9 mouse cellular contexts compared by ENCODE assay signal in the genomic region with DNA sequence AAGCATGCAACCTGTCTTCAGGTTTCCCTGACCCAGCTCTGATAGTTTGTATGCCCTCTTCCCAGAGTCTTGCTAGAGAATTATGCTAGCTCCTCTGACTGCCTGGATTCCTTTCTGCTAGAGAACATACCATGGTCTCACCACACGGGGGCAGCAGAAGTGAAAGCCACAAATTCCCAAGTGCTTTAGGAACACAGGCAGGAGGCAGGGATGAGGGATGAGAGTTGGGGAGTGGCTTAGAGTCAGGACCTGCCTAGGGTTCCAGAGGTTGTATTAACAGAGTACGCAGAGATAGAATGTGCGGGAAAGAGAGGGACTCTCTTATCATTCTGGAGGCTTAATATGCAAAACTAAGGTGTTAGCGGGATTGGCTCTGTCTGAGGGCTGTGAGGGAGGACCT.
DNase-seq lines count a peak whose midpoint lies in the region; ATAC-seq and TF ChIP-seq lines count a peak whose summit lies in the region.
"Had no signal": no experiment of that assay in that cellular context is flagged by ENCODE, and none has a peak within 500 bp of the region (broad histone marks: within the 10 kb centered on the region; RNA-seq: fewer than 3 reads in every experiment).

No protein-coding gene starts in this region.

- no peak for TF ChIP-seq POLR2A in limb, embryonic 14.5 days (IDR thresholded peaks at IDR 0.05; ENCODE audit: borderline replicate concordance, extremely low read depth, insufficient read depth, insufficient read length)

- H3K27me3 ChIP-seq in limb, embryonic 14.5 days (ENCODE audit: control insufficient read depth, insufficient read depth, low read length): no peaks in the 10 kb centered on the region
- no peaks in the 10 kb centered on the region for H3K27me3 ChIP-seq in neural tube, embryonic 14.5 days (ENCODE audit: control insufficient read depth, insufficient read depth, low read length)
- H3K27me3 ChIP-seq: embryonic facial prominence, embryonic 15.5 days had no signal

- H3K9me3 ChIP-seq in limb, embryonic 14.5 days (ENCODE audit: control insufficient read depth, low read length): no peaks in the 10 kb centered on the region
- no peaks in the 10 kb centered on the region for H3K9me3 ChIP-seq in neural tube, embryonic 14.5 days (ENCODE audit: control insufficient read depth, low read length)
- H3K9me3 ChIP-seq: embryonic facial prominence, embryonic 15.5 days had no signal

- no peaks in the 10 kb centered on the region for H3K36me3 ChIP-seq in limb, embryonic 14.5 days (ENCODE audit: control insufficient read depth, insufficient read depth, low read length)
- H3K36me3 ChIP-seq in neural tube, embryonic 14.5 days (ENCODE audit: control insufficient read depth, insufficient read depth, low read length): no peaks in the 10 kb centered on the region
- H3K36me3 ChIP-seq: embryonic facial prominence, embryonic 15.5 days had no signal

- no peak overlapping the region for H3K4me3 ChIP-seq in limb, embryonic 14.5 days (replicated peaks; ENCODE audit: low read length)
- no peak overlapping the region for H3K4me3 ChIP-seq in neural tube, embryonic 14.5 days (ENCODE audit: low read depth, low read length)
- H3K4me3 ChIP-seq: embryonic facial prominence, embryonic 15.5 days had no signal

- DNase-seq in urinary bladder, adult 18-20 months (ENCODE audit: low spot score in 2 of 2): peak; percentile 9 to 18
- DNase-seq in urinary bladder, adult 2 months (ENCODE audit: low spot score): no peak
- peak; percentile 71 to 75 for DNase-seq in cerebellum, postnatal 14 days
- DNase-seq in frontal cortex, postnatal 25 days (ENCODE audit: low spot score in 2 of 2): peak; percentile 32 to 45
- peak; percentile 56 for DNase-seq in kidney, adult 9 months
- DNase-seq in limb, embryonic 14.5 days (ENCODE audit: low spot score): peak; percentile 52

- no peaks in the 10 kb centered on the region for H3K4me1 ChIP-seq in limb, embryonic 14.5 days (ENCODE audit: control insufficient read depth, insufficient read depth, low read length)
- no peaks in the 10 kb centered on the region for H3K4me1 ChIP-seq in neural tube, embryonic 14.5 days (ENCODE audit: control insufficient read depth, insufficient read depth, low read length)
- H3K4me1 ChIP-seq: embryonic facial prominence, embryonic 15.5 days had no signal

- no peak overlapping the region for H3K4me2 ChIP-seq in limb, embryonic 14.5 days (replicated peaks; ENCODE audit: low read depth, low read length, severe bottlenecking)
- H3K4me2 ChIP-seq in neural tube, embryonic 14.5 days (ENCODE audit: low read depth, low read length): no peak overlapping the region
- H3K4me2 ChIP-seq: embryonic facial prominence, embryonic 15.5 days had no signal

- no peak for ATAC-seq in limb, embryonic 14.5 days (ENCODE audit: low FRiP score, low read depth)
- ATAC-seq in neural tube, embryonic 14.5 days (ENCODE audit: low read depth): peak; percentile 56; the same call in 1 of the 2 replicates
- ATAC-seq in monocyte, adult 5-6 weeks (replicated peaks; ENCODE audit: insufficient number of reproducible peaks, low FRiP score, low TSS enrichment, poor library complexity, severe bottlenecking): no peak

- no peak overlapping the region for H3K27ac ChIP-seq in limb, embryonic 14.5 days (replicated peaks; ENCODE audit: low read depth, low read length)
- no peak overlapping the region for H3K27ac ChIP-seq in neural tube, embryonic 14.5 days (ENCODE audit: low read depth, low read length)
- H3K27ac ChIP-seq: embryonic facial prominence, embryonic 15.5 days had no signal

- no peak overlapping the region for H3K9ac ChIP-seq in limb, embryonic 14.5 days (ENCODE audit: low read depth, low read length, severe bottlenecking)
- H3K9ac ChIP-seq in neural tube, embryonic 14.5 days (replicated peaks; ENCODE audit: low read depth, low read length): no peak overlapping the region
- H3K9ac ChIP-seq: embryonic facial prominence, embryonic 15.5 days had no signal

- 28% methylated on average over 4 of the region's 4 CpGs for WGBS in limb, embryonic 14.5 days
- 28% methylated on average over 4 of the region's 4 CpGs for WGBS in neural tube, embryonic 14.5 days
